Mouse (Mus musculus) v-Abl transformed pro-B cells (cell line): ENCODE data around the gene Fbxo48.

Experiments used
- in situ Hi-C, 2 experiments: fragments of 400-800 bp; cut with MboI; formaldehyde crosslinking; loops; one replicate each; pipeline ENCODE4 v1.15.1; 2025; ENCODE audit not compliant: unreplicated experiment in 2 of 2

Gene Fbxo48

GRCm38 (mm10) chr11:16967806-16968205, 16.6 kb downstream of the Fbxo48 start:
- in situ Hi-C loops = loop anchor here (5.0 to 25.0 kb wide), 3 partner anchors 34 to 244 kb away; partner anchors contain the start of gene Pno1 (in 1 of the 2)

- in situ Hi-C loops = loop anchor here (5.0 to 25.0 kb wide), 3 partner anchors 33 to 243 kb away; partner anchors contain the start of gene Pno1 (in 1 of the 2)
Measured at GRCm38 (mm10) chr11:16969650-16970049, 18.5 kb downstream of the Fbxo48 start.

GRCm38 (mm10) chr11:16972027-16972426, 20.9 kb downstream of the Fbxo48 start:
- in situ Hi-C loops = loop anchor here in 1 of 2 experiments (25.0 kb wide), 1 partner anchor 240 kb away; the partner anchor contains the start of gene Pno1

GRCm38 (mm10) chr11:16973086-16973485, 21.9 kb downstream of the Fbxo48 start:
- in situ Hi-C loops = loop anchor here in 1 of 2 experiments (25.0 kb wide), 1 partner anchor 239 kb away; the partner anchor contains the start of gene Pno1

GRCm38 (mm10) chr11:16976937-16977336, 25.8 kb downstream of the Fbxo48 start:
- in situ Hi-C loops = no loop called here

GRCm38 (mm10) chr11:16977611-16978010, 26.4 kb downstream of the Fbxo48 start:
- in situ Hi-C loops = no loop called here

GRCm38 (mm10) chr11:16978161-16978707, 27.1 kb downstream of the Fbxo48 start:
- in situ Hi-C loops = no loop called here

- in situ Hi-C loops = no loop called here
Measured at GRCm38 (mm10) chr11:16986550-16987187, 35.5 kb downstream of the Fbxo48 start.

- in situ Hi-C loops = no loop called here
Measured at GRCm38 (mm10) chr11:16987745-16988328, 36.7 kb downstream of the Fbxo48 start.

- in situ Hi-C loops = no loop called here
Measured at GRCm38 (mm10) chr11:16989885-16990284, 38.7 kb downstream of the Fbxo48 start.

GRCm38 (mm10) chr11:16992880-16993279, 41.7 kb downstream of the Fbxo48 start:
- in situ Hi-C loops = no loop called here

GRCm38 (mm10) chr11:16996818-16997217, 45.6 kb downstream of the Fbxo48 start:
- in situ Hi-C loops = no loop called here

- in situ Hi-C loops = no loop called here
Measured at GRCm38 (mm10) chr11:16997465-16997864, 46.3 kb downstream of the Fbxo48 start.

GRCm38 (mm10) chr11:16999387-16999786, 48.2 kb downstream of the Fbxo48 start:
- in situ Hi-C loops = no loop called here

- in situ Hi-C loops = loop anchor here (5.0 kb wide), 1 partner anchor 33 kb away; no protein-coding TSS in a partner anchor
Measured at GRCm38 (mm10) chr11:16999933-17000332, 48.8 kb downstream of the Fbxo48 start.

- in situ Hi-C loops = loop anchor here (5.0 kb wide), 1 partner anchor 33 kb away; no protein-coding TSS in a partner anchor
Measured at GRCm38 (mm10) chr11:17000353-17001334, 49.5 kb downstream of the Fbxo48 start.

- in situ Hi-C loops = loop anchor here (5.0 kb wide), 1 partner anchor 36 kb away; no protein-coding TSS in a partner anchor
Measured at GRCm38 (mm10) chr11:17002739-17003373, 51.7 kb downstream of the Fbxo48 start.

GRCm38 (mm10) chr11:17003757-17004156, 52.6 kb downstream of the Fbxo48 start:
- in situ Hi-C loops = loop anchor here (5.0 kb wide), 1 partner anchor 36 kb away; no protein-coding TSS in a partner anchor
